Mouse (Mus musculus) C2C12 (cell line): Measurements from ENCODE around the gene Slc35f6. TPM values are rescaled to one million over a fixed set of nuclear protein-coding genes. Genes with fewer than 3 reads are reported as not detected.

Source experiments
- H3K27me3 ChIP-seq: one replicate; pipeline ENCODE4 v1.6.1; 2011; ENCODE audit not compliant: control insufficient read depth, insufficient read depth, insufficient read length
- H3K36me3 ChIP-seq: one replicate; pipeline ENCODE4 v1.6.1; 2011; ENCODE audit not compliant: control insufficient read depth, insufficient read depth
- H3K4me3 ChIP-seq: one replicate; pipeline ENCODE4 v1.5.1; 2011; ENCODE audit warnings: mild to moderate bottlenecking, control low read depth; ENCODE audit not compliant: poor library complexity, insufficient read depth, severe bottlenecking
- H3K79me2 ChIP-seq: one replicate; pipeline ENCODE4 v1.6.1; 2011; ENCODE audit not compliant: control insufficient read depth, insufficient read depth
- H3K79me3 ChIP-seq: one replicate; pipeline ENCODE4 v1.6.1; 2011; ENCODE audit warnings: low read depth, control low read depth
- H3ac ChIP-seq: one replicate; pipeline ENCODE3; 2011; ENCODE audit warnings: low read depth; ENCODE audit not compliant: control insufficient read depth, insufficient read length
- CEBPB ChIP-seq: IDR thresholded peaks from one replicate; pipeline ENCODE4 v1.6.1; 2011; ENCODE audit warnings: low read depth, mild to moderate bottlenecking, control low read depth, moderate library complexity
- CTCF ChIP-seq: IDR thresholded peaks from one replicate; pipeline ENCODE4 v1.5.1; 2011; ENCODE audit not compliant: control insufficient read depth, insufficient read depth, insufficient read length
- FOSL1 ChIP-seq: IDR thresholded peaks from one replicate; pipeline ENCODE4 v1.8.0; 2011; ENCODE audit warnings: mild to moderate bottlenecking, low read length; ENCODE audit not compliant: poor library complexity, insufficient read depth, severe bottlenecking
- MAX ChIP-seq: IDR thresholded peaks from one replicate; pipeline ENCODE4 v1.6.1; 2011; ENCODE audit warnings: mild to moderate bottlenecking, control low read depth
- MYOD1 ChIP-seq: IDR thresholded peaks from one replicate; pipeline ENCODE4 v1.6.1; 2011; ENCODE audit warnings: low read depth; ENCODE audit not compliant: control insufficient read depth, insufficient read length
- MYOG ChIP-seq: IDR thresholded peaks from one replicate; pipeline ENCODE4 v1.6.1; 2011; ENCODE audit not compliant: control insufficient read depth, insufficient read length; ENCODE audit errors: extremely low read depth
- USF1 ChIP-seq: IDR thresholded peaks from one replicate; pipeline ENCODE4 v1.6.1; 2011; ENCODE audit warnings: low read depth, mild to moderate bottlenecking, control low read depth, moderate library complexity
- polyA plus RNA-seq: library from polyadenylated mRNA; unstranded; fragments of >200 nt; fragmentation: generic; extraction: Trizol; gene quantifications from one replicate; pipeline ENCODE4 v1.2.1, GENCODE M21; 2012; ENCODE audit warnings: missing spikeins

Slc35f6 gene
- polyA plus RNA-seq, 1 experiment, result 24.9 TPM

GRCm38 (mm10) chr5:30606424-30607073 lies 41.2 kb upstream of the Slc35f6 start:
- no peaks in the 10 kb centered on the region for H3K79me3 ChIP-seq
- no peak overlapping the region for H3K4me3 ChIP-seq
- H3K27me3 ChIP-seq, result peaks cover 84% of the 10 kb centered on the region
- H3ac ChIP-seq, result no peak overlapping the region
- TF ChIP-seq CEBPB, result no peak
- no peak for TF ChIP-seq USF1
- no peak for TF ChIP-seq CTCF
- no peak for TF ChIP-seq FOSL1
- TF ChIP-seq MAX, result no peak
- no peak for TF ChIP-seq MYOG
- no peaks in the 10 kb centered on the region for H3K79me2 ChIP-seq
- H3K36me3 ChIP-seq, result no peaks in the 10 kb centered on the region

- no peaks in the 10 kb centered on the region for H3K79me2 ChIP-seq
- H3K79me3 ChIP-seq, result no peaks in the 10 kb centered on the region
- H3ac ChIP-seq, result no peak overlapping the region
- H3K4me3 ChIP-seq, result no peak overlapping the region
- TF ChIP-seq FOSL1, result no peak
- H3K27me3 ChIP-seq, result peaks cover 67% of the 10 kb centered on the region
- H3K36me3 ChIP-seq, result no peaks in the 10 kb centered on the region
These were observed 38.6 kb upstream of the Slc35f6 start for GRCm38 (mm10) chr5:30609094-30609493.

- no peaks in the 10 kb centered on the region for H3K79me2 ChIP-seq
- no peak overlapping the region for H3K4me3 ChIP-seq
- TF ChIP-seq MYOD1 (no peak), CTCF (no peak), MYOG (no peak), CEBPB (no peak), FOSL1 (no peak)
- H3K27me3 ChIP-seq, result peaks cover 67% of the 10 kb centered on the region
- no peaks in the 10 kb centered on the region for H3K79me3 ChIP-seq
- no peak overlapping the region for H3ac ChIP-seq
- H3K36me3 ChIP-seq, result no peaks in the 10 kb centered on the region
These were observed 37.7 kb upstream of the Slc35f6 start for GRCm38 (mm10) chr5:30609918-30610645.

- peaks cover 65% of the 10 kb centered on the region for H3K27me3 ChIP-seq
- TF ChIP-seq CTCF, result no peak
- no peak for TF ChIP-seq MYOD1
- TF ChIP-seq USF1, result no peak
- no peak for TF ChIP-seq MYOG
These were observed 36.6 kb upstream of the Slc35f6 start for GRCm38 (mm10) chr5:30611091-30611490.

GRCm38 (mm10) chr5:30611689-30612088 lies 36.0 kb upstream of the Slc35f6 start:
- H3K27me3 ChIP-seq, result peaks cover 65% of the 10 kb centered on the region
- TF ChIP-seq MYOG, result no peak
- no peaks in the 10 kb centered on the region for H3K79me3 ChIP-seq
- H3ac ChIP-seq, result no peak overlapping the region
- H3K36me3 ChIP-seq, result no peaks in the 10 kb centered on the region
- no peaks in the 10 kb centered on the region for H3K79me2 ChIP-seq
- H3K4me3 ChIP-seq, result no peak overlapping the region

More at GRCm38 (mm10) chr5:30611091-30611490, 36.6 kb upstream of the Slc35f6 start:
- Histone ChIP-seq H3K79me3 (no peaks in the 10 kb centered on the region), H3K79me2 (no peaks in the 10 kb centered on the region), H3K4me3 (no peak overlapping the region), H3K36me3 (no peaks in the 10 kb centered on the region), H3ac (no peak overlapping the region)

- Histone ChIP-seq H3K27me3 (peaks cover 57% of the 10 kb centered on the region), H3K79me3 (no peaks in the 10 kb centered on the region), H3K36me3 (no peaks in the 10 kb centered on the region), H3K4me3 (no peak overlapping the region), H3ac (no peak overlapping the region), H3K79me2 (no peaks in the 10 kb centered on the region)
- TF ChIP-seq MYOG (no peak), MAX (no peak), MYOD1 (no peak), CTCF (no peak), FOSL1 (no peak), CEBPB (no peak), USF1 (no peak)
These were observed 35.2 kb upstream of the Slc35f6 start for GRCm38 (mm10) chr5:30612575-30612974.
